Mouse (Mus musculus) midbrain, embryonic 11.5 days (tissue): ENCODE data around the gene Rps23. TPM values are rescaled to one million over a fixed set of nuclear protein-coding genes. Genes with fewer than 3 reads are reported as not detected.

Experiments used
- polyA plus RNA-seq: library from polyadenylated mRNA; unstranded; fragments of >200 nt; fragmentation: Nextera tagmentation; extraction: Ambion mirVana; gene quantifications from 2 replicates; pipeline ENCODE4 v1.2.1, GENCODE M21; 2014

Rps23 gene
- polyA plus RNA-seq, 1 experiment from 2014 or later = 231 TPM

Other genes with a start within 250 kb of the Rps23 start
- gene Atp6ap1l, start 17.6 kb upstream of the Rps23 start, polyA plus RNA-seq = 0.18 and 0.30 TPM in 2 replicates